Mouse (Mus musculus) bone marrow, adult 2 months (tissue): ENCODE results near the gene Tspan9. TPM values are rescaled to one million over a fixed set of nuclear protein-coding genes. Genes with fewer than 3 reads are reported as not detected.

Source experiments
- H3K27ac ChIP-seq: fragments of 200-500 bp; 2 replicates; pipeline ENCODE4 v1.5.1; 2012; ENCODE audit warnings: low read depth, mild to moderate bottlenecking, control low read depth, inconsistent platforms, low read length; ENCODE audit not compliant: control insufficient read depth, poor library complexity, insufficient read depth
- H3K4me1 ChIP-seq: fragments of 200-500 bp; 2 replicates; pipeline ENCODE4 v1.6.1; 2011; ENCODE audit warnings: low read length; ENCODE audit not compliant: control insufficient read depth, insufficient read depth
- H3K4me3 ChIP-seq: fragments of 200-500 bp; replicated peaks from 2 replicates; pipeline ENCODE3; 2011; ENCODE audit warnings: mild to moderate bottlenecking, low read depth, low read length, control low read depth; ENCODE audit not compliant: control insufficient read depth
- CTCF ChIP-seq: fragments of 200-500 bp; IDR thresholded peaks from 2 replicates; pipeline ENCODE4 v1.5.1; 2011; ENCODE audit warnings: low read length, control low read depth; ENCODE audit not compliant: control insufficient read depth, insufficient read depth
- POLR2A ChIP-seq: fragments of 200-500 bp; IDR thresholded peaks from 2 replicates; pipeline ENCODE4 v1.6.1; 2011; ENCODE audit warnings: low read depth, mild to moderate bottlenecking, control low read depth, low read length, borderline replicate concordance; ENCODE audit not compliant: control insufficient read depth
- WGBS: fragments of 180-500 bp; shearing (Covaris S2); methylation state at CpG from one replicate; pipeline ENCODE4 v1.1.7; 2018; 5-methylcytosine and 5-hydroxymethylcytosine counted together
- polyA plus RNA-seq: library from polyadenylated mRNA; stranded (reverse); fragments of >200 nt; gene quantifications from 2 replicates; pipeline ENCODE4 v1.2.4, GENCODE M21; 2011; ENCODE audit warnings: low replicate concordance; ENCODE audit not compliant: missing spikeins, insufficient read depth, insufficient read length

The Tspan9 gene
- polyA plus RNA-seq, 1 experiment = 10.2 TPM

DNA sequence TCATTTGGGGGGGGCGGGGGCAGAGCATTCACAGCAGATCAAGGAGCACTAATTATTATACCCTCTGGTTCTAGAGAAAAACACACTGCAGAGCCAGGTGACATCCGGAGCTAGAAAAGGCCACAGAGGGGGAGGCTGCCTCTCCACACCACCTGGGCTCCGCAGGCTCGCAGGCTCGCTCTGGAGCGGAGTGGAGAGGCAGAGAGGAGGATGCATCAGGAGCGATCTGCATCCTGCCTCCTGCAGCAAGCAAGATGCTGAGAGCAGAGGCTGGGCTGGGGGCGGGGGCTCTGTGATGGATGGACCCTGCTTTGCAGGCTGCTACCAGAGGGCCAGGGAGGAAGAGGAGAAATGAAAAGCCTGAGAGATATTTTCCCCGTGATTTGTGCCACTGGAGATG lies 84.8 kb downstream of the Tspan9 start:
- 85% methylated on average over 9 of the region's 9 CpGs for WGBS

DNA sequence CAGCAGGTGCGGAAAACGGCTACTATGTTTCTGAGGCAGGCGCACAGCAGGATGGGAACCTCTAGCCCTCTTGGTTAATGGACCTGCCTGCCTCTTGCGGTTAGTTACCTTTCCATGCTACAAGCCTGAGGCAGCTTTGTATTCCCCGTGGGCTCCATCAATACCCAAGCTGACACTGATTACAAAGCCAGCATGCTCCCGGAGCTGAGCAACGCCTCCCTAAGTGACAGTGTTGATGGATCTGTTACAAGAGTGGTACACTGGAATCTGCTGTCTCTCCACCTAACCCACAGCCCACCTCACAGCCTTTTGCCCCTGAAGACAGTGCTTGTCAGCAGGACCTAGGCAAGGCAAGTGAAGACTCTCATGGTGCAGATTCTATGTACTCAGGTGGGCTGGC lies 85.2 kb downstream of the Tspan9 start:
- TF ChIP-seq POLR2A (no peak), CTCF (no peak)
- no peak overlapping the region for H3K27ac ChIP-seq
- no peaks in the 10 kb centered on the region; the same call in 1 of the 2 replicates for H3K4me1 ChIP-seq
- WGBS = 94% methylated on average over 7 of the region's 7 CpGs
- H3K4me3 ChIP-seq = no peak overlapping the region

More for the DNA sequence above, 84.8 kb downstream of the Tspan9 start:
- no peak for TF ChIP-seq POLR2A
- no peak for TF ChIP-seq CTCF
- Histone ChIP-seq H3K4me1 (no peaks in the 10 kb centered on the region; the same call in 1 of the 2 replicates), H3K27ac (no peak overlapping the region), H3K4me3 (no peak overlapping the region)

DNA sequence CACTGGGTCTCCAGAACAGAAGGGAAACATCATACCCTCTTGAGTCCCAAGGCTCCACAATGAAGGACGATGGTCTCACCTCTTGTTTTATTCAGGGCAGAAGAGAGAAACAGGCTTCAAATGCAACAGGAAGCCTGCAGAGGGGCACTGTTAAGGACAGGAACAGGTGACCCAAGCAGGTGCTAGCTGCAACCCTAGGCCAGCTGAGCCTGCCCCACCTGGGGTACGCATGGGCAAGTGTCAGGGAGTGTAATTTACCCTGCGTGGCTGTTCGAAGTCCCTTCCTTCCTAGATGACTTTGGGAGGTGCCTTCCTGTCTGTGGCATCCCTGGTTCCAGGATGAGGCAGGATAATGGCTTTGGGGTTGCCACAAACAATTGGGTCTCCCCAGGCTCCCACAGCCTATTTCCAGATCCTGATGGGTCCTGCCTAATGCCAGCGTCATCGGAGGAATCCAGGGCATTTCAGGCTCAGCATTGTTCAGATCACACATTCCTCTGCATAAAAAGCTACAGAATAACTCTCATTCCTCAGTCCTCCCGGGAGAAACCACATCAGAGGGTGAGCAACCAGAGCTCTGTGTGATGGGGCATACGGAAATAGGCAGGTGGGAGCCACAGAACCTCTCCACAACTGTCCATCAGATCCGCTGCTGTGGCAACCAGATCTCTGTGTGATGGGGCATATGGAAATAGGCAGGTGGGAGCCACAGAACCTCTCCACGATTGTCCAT lies 90.2 kb downstream of the Tspan9 start:
- TF ChIP-seq CTCF (no peak), POLR2A (no peak)
- H3K27ac ChIP-seq = no peak overlapping the region
- no peak overlapping the region for H3K4me3 ChIP-seq
- no peaks in the 10 kb centered on the region; the same call in 1 of the 2 replicates for H3K4me1 ChIP-seq
- WGBS = 74% methylated on average over 10 of the region's 10 CpGs

DNA sequence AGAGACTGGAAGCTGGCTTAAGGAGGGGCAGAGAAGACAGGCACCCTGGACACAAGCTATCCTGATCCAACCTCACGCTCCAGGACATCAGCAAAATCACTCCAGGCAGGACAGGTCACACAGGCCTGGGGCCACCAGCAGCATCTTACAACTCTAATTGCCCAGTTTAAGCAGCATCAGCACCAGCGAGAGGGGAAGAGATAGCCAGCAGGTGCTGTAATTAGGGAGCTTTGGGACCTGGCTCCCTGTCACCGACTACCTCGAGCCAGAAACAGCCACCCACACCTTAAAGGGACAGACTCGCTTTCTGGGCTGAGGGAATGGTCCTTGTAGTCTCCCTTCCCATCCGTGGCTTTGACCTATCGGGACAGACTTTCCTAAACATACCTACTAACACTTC lies 95.7 kb downstream of the Tspan9 start:
- Histone ChIP-seq H3K27ac (no peak overlapping the region), H3K4me1 (peaks cover 6% of the 10 kb centered on the region; the same call in 1 of the 2 replicates), H3K4me3 (no peak overlapping the region)
- TF ChIP-seq POLR2A = no peak
- no peak for TF ChIP-seq CTCF
- 74% methylated on average over 7 of the region's 7 CpGs for WGBS

DNA sequence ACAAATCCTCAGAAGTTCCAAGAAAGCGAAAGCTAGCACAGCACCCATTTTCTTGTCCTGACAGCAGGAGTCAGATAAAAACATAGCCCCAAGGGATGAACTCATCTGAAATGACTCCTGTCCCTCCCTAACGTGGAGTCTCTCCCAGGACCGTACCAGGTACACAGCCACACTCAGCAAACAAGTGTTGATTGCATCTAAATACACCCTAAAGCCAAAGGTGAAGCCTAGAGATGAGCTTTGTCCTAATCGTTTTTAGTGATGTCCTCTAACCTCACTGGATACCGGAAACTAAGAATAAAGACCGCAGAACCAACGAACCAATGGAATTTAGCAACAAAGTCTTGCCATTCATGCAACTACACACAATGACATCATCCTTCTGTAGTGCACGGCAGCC lies 96.2 kb downstream of the Tspan9 start:
- WGBS = 76% methylated on average over 8 of the region's 8 CpGs
- no peak overlapping the region for H3K27ac ChIP-seq
- peaks cover 6% of the 10 kb centered on the region; the same call in 1 of the 2 replicates for H3K4me1 ChIP-seq
- TF ChIP-seq POLR2A = no peak
- no peak for TF ChIP-seq CTCF
- H3K4me3 ChIP-seq = no peak overlapping the region

DNA sequence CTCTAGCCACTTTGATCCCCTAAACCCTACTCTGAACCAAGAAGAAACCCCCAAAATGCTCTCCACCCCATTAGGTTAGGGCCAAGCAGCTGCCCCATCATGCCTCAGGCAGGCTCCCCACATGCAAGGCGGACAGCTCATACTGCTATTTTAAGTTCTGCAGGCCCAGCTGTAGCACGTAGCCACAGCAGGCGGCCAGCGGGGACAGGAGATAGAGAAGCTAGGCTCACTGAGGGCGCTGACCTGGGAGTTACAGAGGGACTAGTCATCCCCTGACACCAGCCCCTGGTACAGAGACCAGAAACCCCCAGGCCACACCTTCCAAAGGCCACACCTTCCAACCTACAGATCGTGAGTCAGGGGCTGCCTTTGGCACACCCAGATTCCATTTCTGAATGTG lies 96.6 kb downstream of the Tspan9 start:
- Histone ChIP-seq H3K4me1 (peaks cover 6% of the 10 kb centered on the region; the same call in 1 of the 2 replicates), H3K27ac (no peak overlapping the region), H3K4me3 (no peak overlapping the region)
- WGBS = 65% methylated on average over 6 of the region's 6 CpGs
- TF ChIP-seq POLR2A (no peak), CTCF (no peak)

DNA sequence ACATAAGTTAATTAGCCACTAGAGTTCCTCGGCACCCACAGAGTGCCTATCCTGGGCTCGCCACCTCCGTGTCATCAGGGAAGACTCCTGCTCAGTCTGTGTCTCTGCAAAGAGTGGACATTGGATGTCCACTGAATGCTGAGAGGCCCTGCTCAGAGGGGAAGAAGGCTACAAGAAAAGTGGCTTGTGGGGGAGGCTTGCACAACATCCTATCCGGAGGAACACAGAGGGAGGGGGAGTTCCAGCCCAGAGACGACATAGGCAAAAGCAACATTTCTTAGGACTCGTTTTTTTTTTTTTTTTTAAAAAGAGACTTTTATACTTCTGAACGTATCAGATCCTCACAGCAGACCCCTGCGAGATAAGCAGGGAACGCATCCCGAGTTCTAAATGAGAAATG lies 98.7 kb downstream of the Tspan9 start:
- 21% methylated on average over 10 of the region's 10 CpGs for WGBS
- TF ChIP-seq CTCF (no peak), POLR2A (no peak)

DNA sequence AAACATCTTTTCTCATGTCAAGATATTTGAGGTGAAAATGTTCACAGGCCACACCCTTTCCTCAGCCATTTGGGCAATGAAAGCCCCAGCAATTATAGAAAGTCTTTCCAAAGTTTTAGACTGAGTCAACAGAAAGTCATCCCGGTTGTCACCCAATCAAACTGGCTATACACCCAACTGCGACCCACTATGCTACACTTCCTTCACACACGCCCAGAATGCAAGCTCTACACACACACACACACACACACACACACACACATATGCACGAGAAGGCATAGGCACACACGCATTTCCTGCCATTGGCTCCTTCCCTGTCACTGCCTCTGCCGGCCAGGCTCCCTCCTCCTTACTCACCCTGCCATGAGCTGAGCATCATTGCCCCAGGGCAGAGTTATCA lies 99.9 kb downstream of the Tspan9 start:
- Histone ChIP-seq H3K27ac (no peak overlapping the region), H3K4me3 (no peak overlapping the region), H3K4me1 (peaks cover 6% of the 10 kb centered on the region; the same call in 1 of the 2 replicates)
- 25% methylated on average over 6 of the region's 6 CpGs for WGBS
- no peak for TF ChIP-seq CTCF
- TF ChIP-seq POLR2A = no peak

More for the DNA sequence above, 98.7 kb downstream of the Tspan9 start:
- Histone ChIP-seq H3K27ac (no peak overlapping the region), H3K4me1 (peaks cover 6% of the 10 kb centered on the region; the same call in 1 of the 2 replicates), H3K4me3 (no peak overlapping the region)
